In the genomic region with DNA sequence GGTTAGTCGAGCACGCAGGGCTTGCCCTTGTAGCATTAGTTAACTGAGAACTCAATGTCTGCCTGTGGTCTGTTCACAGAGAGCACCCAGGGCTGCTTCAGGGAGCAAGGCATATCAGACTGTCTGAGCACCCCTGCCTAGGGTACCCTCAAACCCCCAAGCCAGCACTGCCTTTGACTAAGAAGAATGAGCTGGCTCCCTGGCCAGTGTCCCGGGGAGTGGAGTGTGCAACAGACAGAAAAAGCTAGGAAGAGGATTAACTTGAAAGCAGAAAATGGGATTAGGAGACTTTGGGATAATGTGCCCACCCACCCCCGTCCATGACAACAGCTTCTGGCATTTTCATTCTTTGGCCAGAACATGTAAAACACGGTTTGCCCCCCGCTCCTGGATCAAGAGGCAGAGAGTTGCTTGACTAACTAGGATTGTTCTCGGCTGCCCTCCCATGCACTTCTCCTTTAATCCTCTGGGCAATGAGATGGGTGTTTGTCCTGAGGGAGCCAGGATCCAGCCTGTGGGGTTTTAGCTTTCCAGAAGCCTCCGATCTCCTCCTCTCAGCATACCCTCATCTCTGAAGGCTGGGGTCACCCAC, we compare ENCODE assay signal across 19 mouse cellular contexts. TPM values are rescaled to one million over a fixed set of nuclear protein-coding genes. Genes with fewer than 3 reads are reported as not detected.
DNase-seq lines count a peak whose midpoint lies in the region; ATAC-seq and TF ChIP-seq lines count a peak whose summit lies in the region.
"Had no signal": no experiment of that assay in that cellular context is flagged by ENCODE, and none has a peak within 500 bp of the region (broad histone marks: within the 10 kb centered on the region; RNA-seq: fewer than 3 reads in every experiment).

No protein-coding gene starts in this region.

- H3K4me3 ChIP-seq in heart, embryonic 10.5 days = no peak overlapping the region
- H3K4me3 ChIP-seq in kidney, embryonic 14.5 days (ENCODE audit: low read length) = no peak overlapping the region
- H3K4me3 ChIP-seq in intestine, embryonic 16.5 days (ENCODE audit: low read length) = no peak overlapping the region
- no peak overlapping the region for H3K4me3 ChIP-seq in midbrain, postnatal 0 days (ENCODE audit: low read depth, low read length)
- H3K4me3 ChIP-seq: embryonic facial prominence, embryonic 13.5 days; limb, embryonic 12.5 days had no signal

- H3K9me3 ChIP-seq in heart, embryonic 10.5 days = no peaks in the 10 kb centered on the region
- H3K9me3 ChIP-seq in kidney, embryonic 14.5 days (ENCODE audit: control insufficient read depth, low read length) = no peaks in the 10 kb centered on the region
- no peaks in the 10 kb centered on the region for H3K9me3 ChIP-seq in intestine, embryonic 16.5 days (ENCODE audit: control insufficient read depth, low read length)
- no peaks in the 10 kb centered on the region for H3K9me3 ChIP-seq in midbrain, postnatal 0 days (ENCODE audit: low read length)
- H3K9me3 ChIP-seq: embryonic facial prominence, embryonic 13.5 days; limb, embryonic 12.5 days had no signal

- no peak for TF ChIP-seq CTCF in midbrain, postnatal 0 days (IDR thresholded peaks at IDR 0.05)

- ATAC-seq in kidney, embryonic 14.5 days (ENCODE audit: low FRiP score, low TSS enrichment) = no peak
- ATAC-seq in intestine, embryonic 16.5 days = no peak
- peak; percentile 45; the same call in 1 of the 2 replicates for ATAC-seq in midbrain, postnatal 0 days (ENCODE audit: low FRiP score)
- ATAC-seq in frontal cortex, adult (ENCODE audit: low TSS enrichment) = no peak
- ATAC-seq: activated CD4-positive, CD25-positive, alpha-beta regulatory T cell, adult 4 months had no signal

- no peak for DNase-seq in heart, embryonic 10.5 days (ENCODE audit: low spot score)
- DNase-seq in heart, adult 11 months = no peak
- no peak for DNase-seq in kidney, adult 18-20 months
- DNase-seq in midbrain, postnatal 0 days (ENCODE audit: low spot score) = peak; percentile 39
- DNase-seq: adrenal gland, postnatal 14 days; B cell, adult 2 months; cerebellum, adult 18-20 months; kidney, postnatal 25 days; layer of hippocampus, adult 9-11 months; right cerebral cortex, postnatal 25 days; thymus, postnatal 36 days had no signal

- peaks cover 53% of the 10 kb centered on the region for H3K4me1 ChIP-seq in heart, embryonic 10.5 days
- peaks cover 33% of the 10 kb centered on the region for H3K4me1 ChIP-seq in kidney, embryonic 14.5 days (ENCODE audit: control insufficient read depth, insufficient read depth, low read length)
- H3K4me1 ChIP-seq in intestine, embryonic 16.5 days (ENCODE audit: control insufficient read depth, insufficient read depth, low read length) = peaks cover 29% of the 10 kb centered on the region
- no peaks in the 10 kb centered on the region for H3K4me1 ChIP-seq in midbrain, postnatal 0 days (ENCODE audit: insufficient read depth, low read length)
- H3K4me1 ChIP-seq: embryonic facial prominence, embryonic 13.5 days had no signal

- H3K36me3 ChIP-seq in heart, embryonic 10.5 days = peaks cover 66% of the 10 kb centered on the region
- peaks cover 55% of the 10 kb centered on the region for H3K36me3 ChIP-seq in kidney, embryonic 14.5 days (ENCODE audit: control insufficient read depth, insufficient read depth, low read length)
- H3K36me3 ChIP-seq in intestine, embryonic 16.5 days (ENCODE audit: control insufficient read depth, insufficient read depth, low read length) = peaks cover 25% of the 10 kb centered on the region
- H3K36me3 ChIP-seq in midbrain, postnatal 0 days (ENCODE audit: insufficient read depth, low read length) = peaks cover 20% of the 10 kb centered on the region; the same call in 1 of the 2 replicates

- 0 out of 2 replicates have a peak overlapping the region, but pooled peaks have one; percentile 36 for H3K27ac ChIP-seq in heart, embryonic 10.5 days
- H3K27ac ChIP-seq in kidney, embryonic 14.5 days (ENCODE audit: low read depth, low read length) = peak overlapping the region; percentile 48; the same call in 1 of the 2 replicates
- H3K27ac ChIP-seq in intestine, embryonic 16.5 days (ENCODE audit: low read length) = 0 out of 2 replicates have a peak overlapping the region, but pooled peaks have one; percentile 15
- no peak overlapping the region for H3K27ac ChIP-seq in midbrain, postnatal 0 days (ENCODE audit: low read depth, low read length)
- H3K27ac ChIP-seq: embryonic facial prominence, embryonic 13.5 days; limb, embryonic 12.5 days; liver, embryonic 14.5 days had no signal

- H3K4me2 ChIP-seq in kidney, embryonic 14.5 days (replicated peaks; ENCODE audit: low read depth, low read length) = no peak overlapping the region
- no peak overlapping the region for H3K4me2 ChIP-seq in intestine, embryonic 16.5 days (ENCODE audit: low read depth, low read length)
- H3K4me2 ChIP-seq in midbrain, postnatal 0 days (ENCODE audit: low read depth, low read length, poor library complexity, severe bottlenecking) = no peak overlapping the region
- H3K4me2 ChIP-seq: embryonic facial prominence, embryonic 13.5 days; limb, embryonic 12.5 days had no signal

- 82% methylated on average over 8 of the region's 8 CpGs for WGBS in heart, embryonic 10.5 days
- WGBS in kidney, embryonic 14.5 days = 75% methylated on average over 8 of the region's 8 CpGs
- 67% methylated on average over 8 of the region's 8 CpGs for WGBS in intestine, embryonic 16.5 days
- WGBS in midbrain, postnatal 0 days = 25% methylated on average over 8 of the region's 8 CpGs

- no peaks in the 10 kb centered on the region for H3K27me3 ChIP-seq in heart, embryonic 10.5 days (ENCODE audit: insufficient read depth, poor library complexity, severe bottlenecking)
- no peaks in the 10 kb centered on the region for H3K27me3 ChIP-seq in kidney, embryonic 14.5 days (ENCODE audit: control insufficient read depth, insufficient read depth, low read length)
- no peaks in the 10 kb centered on the region for H3K27me3 ChIP-seq in intestine, embryonic 16.5 days (replicated peaks; ENCODE audit: control insufficient read depth, insufficient read depth, low read length)
- peaks cover 44% of the 10 kb centered on the region for H3K27me3 ChIP-seq in midbrain, postnatal 0 days (ENCODE audit: insufficient read depth, low read length)

- H3K9ac ChIP-seq in kidney, embryonic 14.5 days (ENCODE audit: low read depth, low read length) = no peak overlapping the region
- no peak overlapping the region; the same call in 1 of the 2 replicates for H3K9ac ChIP-seq in intestine, embryonic 16.5 days (ENCODE audit: low read depth, low read length)
- H3K9ac ChIP-seq in midbrain, postnatal 0 days (replicated peaks; ENCODE audit: low read length, poor library complexity, severe bottlenecking) = no peak overlapping the region
- H3K9ac ChIP-seq: embryonic facial prominence, embryonic 13.5 days; limb, embryonic 12.5 days; liver, embryonic 14.5 days had no signal

RNA-seq across cellular contexts. Expression of gene Pkdcc, which starts 11.4 kb away (rescaled TPM):
- polyA plus RNA-seq in heart, embryonic 10.5 days (2016; fragmentation: Nextera tagmentation; extraction: Ambion mirVana) = 13.8 and 27.4 TPM in 2 replicates
- 48.7 and 82.9 TPM in 2 replicates for polyA plus RNA-seq in kidney, embryonic 14.5 days (2014; fragmentation: Nextera tagmentation; extraction: Ambion mirVana)
- 18.3 and 18.7 TPM in 2 replicates for polyA plus RNA-seq in intestine, embryonic 16.5 days (2015; fragmentation: Nextera tagmentation; extraction: Ambion mirVana)
- total RNA-seq in midbrain, postnatal 0 days (2014; rRNA removed) = 27.8 and 33.7 TPM in 2 replicates
- polyA plus RNA-seq in midbrain, postnatal 0 days (2015; fragmentation: Nextera tagmentation; extraction: Ambion mirVana) = 2.1 and 2.2 TPM in 2 replicates
- total RNA-seq: common myeloid progenitor, adult 5-6 weeks had no signal
